Mouse (Mus musculus) myocyte (in vitro differentiated cells): Measurements from ENCODE around the gene Ccdc17. TPM values are rescaled to one million over a fixed set of nuclear protein-coding genes. Genes with fewer than 3 reads are reported as not detected.

Experiments used
- H3K27me3 ChIP-seq: one replicate; pipeline ENCODE4 v1.6.1; 2011; ENCODE audit not compliant: control insufficient read depth, insufficient read depth, insufficient read length
- H3K36me3 ChIP-seq: one replicate; pipeline ENCODE4 v1.6.1; 2011; ENCODE audit not compliant: control insufficient read depth, insufficient read depth
- H3K4me2 ChIP-seq: one replicate; pipeline ENCODE4 v1.6.1; 2011; ENCODE audit warnings: low read depth, control low read depth
- H3K4me3 ChIP-seq: one replicate; pipeline ENCODE4 v1.5.1; 2011; ENCODE audit warnings: mild to moderate bottlenecking, control low read depth, moderate library complexity
- H3K79me2 ChIP-seq: one replicate; pipeline ENCODE4 v1.6.1; 2011; ENCODE audit not compliant: control insufficient read depth, insufficient read depth
- H3ac ChIP-seq: one replicate; pipeline ENCODE4 v1.6.1; 2011; ENCODE audit not compliant: control insufficient read depth, insufficient read length
- CEBPB ChIP-seq: IDR thresholded peaks from 2 replicates; pipeline ENCODE4 v1.6.1; 2011; ENCODE audit warnings: mild to moderate bottlenecking, moderate library complexity; ENCODE audit not compliant: poor library complexity, insufficient read depth, severe bottlenecking
- E2F4 ChIP-seq: IDR thresholded peaks from one replicate; pipeline ENCODE4 v1.6.1; 2011; ENCODE audit warnings: mild to moderate bottlenecking, control low read depth, moderate library complexity; ENCODE audit not compliant: insufficient read depth
- MAX ChIP-seq: IDR thresholded peaks from one replicate; pipeline ENCODE4 v1.6.1; 2011; ENCODE audit warnings: low read depth, mild to moderate bottlenecking, control low read depth
- MYOD1 ChIP-seq, 3 experiments: IDR thresholded peaks; one replicate each; pipeline ENCODE4 v1.6.1; 2011; ENCODE audit warnings: control low read depth in 2 of 3, low read depth in 2 of 3, mild to moderate bottlenecking in 2 of 3, moderate library complexity in 1 of 3; ENCODE audit not compliant: insufficient read length in 2 of 3, control insufficient read depth in 1 of 3
- MYOG ChIP-seq, 3 experiments: IDR thresholded peaks; one replicate each; pipeline ENCODE4 v1.6.1; 2011; ENCODE audit warnings: control low read depth in 2 of 3, low read depth in 2 of 3, mild to moderate bottlenecking in 2 of 3; ENCODE audit not compliant: insufficient read length in 2 of 3, control insufficient read depth in 1 of 3, insufficient read depth in 1 of 3
- POLR2A ChIP-seq: IDR thresholded peaks from one replicate; pipeline ENCODE4 v1.6.1; 2011; ENCODE audit warnings: low read depth, mild to moderate bottlenecking, control low read depth, moderate library complexity; ENCODE audit not compliant: insufficient read length
- POLR2AphosphoS2 ChIP-seq: IDR thresholded peaks from one replicate; pipeline ENCODE4 v1.6.1; 2011; ENCODE audit warnings: low read depth, control low read depth; ENCODE audit not compliant: insufficient read length
- REST ChIP-seq: IDR thresholded peaks from one replicate; pipeline ENCODE4 v1.6.1; 2011; ENCODE audit warnings: mild to moderate bottlenecking, control low read depth, moderate library complexity; ENCODE audit not compliant: insufficient read depth, insufficient read length
- SRF ChIP-seq: IDR thresholded peaks from one replicate; pipeline ENCODE4 v1.6.1; 2011; ENCODE audit warnings: low read depth; ENCODE audit not compliant: control insufficient read depth, insufficient read length
- TCF12 ChIP-seq: IDR thresholded peaks from one replicate; pipeline ENCODE4 v1.6.1; 2011; ENCODE audit warnings: mild to moderate bottlenecking, control low read depth; ENCODE audit not compliant: poor library complexity, insufficient read depth, severe bottlenecking
- TCF3 ChIP-seq: IDR thresholded peaks from one replicate; pipeline ENCODE4 v1.6.1; 2011; ENCODE audit warnings: low read depth, control low read depth; ENCODE audit not compliant: insufficient read length
- USF1 ChIP-seq: IDR thresholded peaks from one replicate; pipeline ENCODE4 v1.6.1; 2011; ENCODE audit warnings: low read depth, mild to moderate bottlenecking, control low read depth, moderate library complexity
- polyA plus RNA-seq: library from polyadenylated mRNA; unstranded; fragments of >200 nt; fragmentation: generic; extraction: Trizol; gene quantifications from one replicate; pipeline ENCODE4 v1.2.1, GENCODE M21; 2012; ENCODE audit warnings: missing spikeins

The Ccdc17 gene
- polyA plus RNA-seq, 1 experiment = 0.55 TPM

GRCm38 (mm10) chr4:116635197-116635596 is 38.7 kb downstream of the Ccdc17 start:
- H3K79me2 ChIP-seq = no peaks in the 10 kb centered on the region
- no peaks in the 10 kb centered on the region for H3K27me3 ChIP-seq
- peaks cover 31% of the 10 kb centered on the region for H3K36me3 ChIP-seq
- H3K4me2 ChIP-seq = no peak overlapping the region
- TF ChIP-seq MYOG (IDR thresholded peaks at IDR 0.05; ENCODE audit: control insufficient read depth in 1 of 3, insufficient read depth in 1 of 3, insufficient read length in 2 of 3, low read depth in 2 of 3) (no peak), POLR2AphosphoS2 (no peak), TCF12 (no peak), POLR2A (no peak), MAX (no peak), REST (no peak), E2F4 (no peak), CEBPB (no peak), MYOD1 (IDR thresholded peaks at IDR 0.05; ENCODE audit: control insufficient read depth in 1 of 3, insufficient read length in 2 of 3, low read depth in 2 of 3) (no peak), SRF (no peak), TCF3 (no peak), USF1 (no peak)
- no peak overlapping the region for H3K4me3 ChIP-seq
- H3ac ChIP-seq = no peak overlapping the region

- no peak overlapping the region for H3ac ChIP-seq
- H3K79me2 ChIP-seq = peaks cover 18% of the 10 kb centered on the region
- TF ChIP-seq MYOG (IDR thresholded peaks at IDR 0.05; ENCODE audit: control insufficient read depth in 1 of 3, insufficient read depth in 1 of 3, insufficient read length in 2 of 3, low read depth in 2 of 3) (no peak), CEBPB (no peak), E2F4 (no peak), USF1 (no peak), TCF3 (no peak), MYOD1 (IDR thresholded peaks at IDR 0.05; ENCODE audit: control insufficient read depth in 1 of 3, insufficient read length in 2 of 3, low read depth in 2 of 3) (no peak), MAX (no peak), SRF (no peak), POLR2A (no peak), TCF12 (no peak), POLR2AphosphoS2 (no peak)
- H3K27me3 ChIP-seq = no peaks in the 10 kb centered on the region
- H3K4me2 ChIP-seq = no peak overlapping the region
- peaks cover 59% of the 10 kb centered on the region for H3K36me3 ChIP-seq
- no peak overlapping the region for H3K4me3 ChIP-seq
Observed at GRCm38 (mm10) chr4:116638821-116639220, 42.4 kb downstream of the Ccdc17 start.

- H3K4me3 ChIP-seq = no peak overlapping the region
- H3K79me2 ChIP-seq = peaks cover 50% of the 10 kb centered on the region
- TF ChIP-seq SRF (no peak), MAX (no peak), E2F4 (no peak), USF1 (no peak), REST (no peak), TCF12 (no peak), POLR2A (no peak)
- H3ac ChIP-seq = no peak overlapping the region
- no peaks in the 10 kb centered on the region for H3K27me3 ChIP-seq
- H3K36me3 ChIP-seq = peaks cover 58% of the 10 kb centered on the region
- no peak overlapping the region for H3K4me2 ChIP-seq
Observed at GRCm38 (mm10) chr4:116642071-116642470, 45.6 kb downstream of the Ccdc17 start.

GRCm38 (mm10) chr4:116644326-116644725 is 47.9 kb downstream of the Ccdc17 start:
- Histone ChIP-seq H3K79me2 (peaks cover 73% of the 10 kb centered on the region), H3K4me3 (no peak overlapping the region), H3K27me3 (no peaks in the 10 kb centered on the region), H3ac (no peak overlapping the region), H3K4me2 (no peak overlapping the region), H3K36me3 (peaks cover 57% of the 10 kb centered on the region)
- TF ChIP-seq TCF3 (no peak), MAX (no peak), POLR2AphosphoS2 (no peak), USF1 (no peak), POLR2A (no peak), CEBPB (no peak), REST (no peak), MYOD1 (IDR thresholded peaks at IDR 0.05; ENCODE audit: control insufficient read depth in 1 of 3, insufficient read length in 2 of 3, low read depth in 2 of 3) (no peak)

- no peak overlapping the region for H3K4me3 ChIP-seq
- H3K79me2 ChIP-seq = peaks cover 86% of the 10 kb centered on the region
- H3K36me3 ChIP-seq = peaks cover 47% of the 10 kb centered on the region
- TF ChIP-seq MAX (no peak), POLR2AphosphoS2 (no peak), REST (no peak), CEBPB (no peak), USF1 (no peak), SRF (no peak), POLR2A (no peak), MYOD1 (IDR thresholded peaks at IDR 0.05; ENCODE audit: control insufficient read depth in 1 of 3, insufficient read length in 2 of 3, low read depth in 2 of 3) (no peak), TCF12 (no peak), TCF3 (no peak)
- no peaks in the 10 kb centered on the region for H3K27me3 ChIP-seq
- no peak overlapping the region for H3K4me2 ChIP-seq
- no peak overlapping the region for H3ac ChIP-seq
Observed at GRCm38 (mm10) chr4:116645624-116646023, 49.2 kb downstream of the Ccdc17 start.
